Mouse (Mus musculus): ENCODE results near the gene Wdr83. TPM values are rescaled to one million over a fixed set of nuclear protein-coding genes. Genes with fewer than 3 reads are reported as not detected.
A peak's percentile ranks its signal among the peaks of the same experiment; 100 is the strongest.
"Not testable (repeated sequence)": the region's sequence is repeated elsewhere in the genome, so short reads cannot be mapped to it uniquely, and the experiment has no call there.

The Wdr83 gene
- polyA plus RNA-seq, 1 experiment from 2014 or later, result 54.8 TPM

DNA sequence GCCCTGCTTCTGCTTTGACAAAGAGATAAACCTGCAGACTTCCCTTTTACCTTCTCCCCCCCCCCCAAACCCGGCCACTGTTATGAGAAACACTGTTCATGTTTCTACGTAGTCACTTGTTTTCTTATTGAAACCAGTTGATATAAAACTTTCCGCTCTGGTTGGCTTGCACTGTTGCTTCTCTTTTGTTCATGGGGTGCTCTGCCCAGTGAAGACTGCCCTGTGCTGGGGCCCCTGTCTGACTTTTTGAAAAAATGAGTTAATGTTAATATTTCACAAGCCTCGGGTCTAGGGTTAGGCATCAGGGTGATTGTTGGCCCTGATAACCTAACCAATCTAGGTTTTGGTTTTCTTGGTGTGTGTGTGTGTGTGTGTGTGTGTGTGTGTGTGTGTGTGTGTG, 1.1 kb upstream of the Wdr83 start:
- not testable (repeated sequence) for H3K9ac ChIP-seq (replicated peaks; ENCODE audit: low read length); ATAC-seq (ENCODE audit: low FRiP score, low TSS enrichment); H3K9me3 ChIP-seq (ENCODE audit: low read length); H3K4me3 ChIP-seq (ENCODE audit: low read length); H3K27me3 ChIP-seq (ENCODE audit: insufficient read depth, low read length); H3K27ac ChIP-seq (ENCODE audit: low read length); H3K4me2 ChIP-seq (replicated peaks; ENCODE audit: low read depth, low read length)
- peaks cover 25% of the 10 kb centered on the region for H3K4me1 ChIP-seq (ENCODE audit: insufficient read depth, low read length)
- H3K36me3 ChIP-seq (ENCODE audit: insufficient read depth, low read length), result peaks cover 22% of the 10 kb centered on the region
- WGBS, result 88% methylated on average over 4 of the region's 4 CpGs

GRCm38 (mm10) chr8:85080532-85081215, 432 bp downstream of the Wdr83 start, which contains the start of gene Wdr83os:
TSS of gene Wdr83os (plus strand) at chr8:85080740.
- Histone ChIP-seq H3K9ac (replicated peaks; ENCODE audit: low read length) (peak within 1 kb of the TSS; percentile 77), H3K4me3 (ENCODE audit: low read length) (peak within 1 kb of the TSS; percentile 66), H3K27ac (ENCODE audit: low read length) (peak within 1 kb of the TSS; percentile 83), H3K9me3 (ENCODE audit: low read length) (no peaks in the 10 kb centered on the region), H3K36me3 (ENCODE audit: insufficient read depth, low read length) (peaks cover 23% of the 10 kb centered on the region), H3K27me3 (ENCODE audit: insufficient read depth, low read length) (no peaks in the 10 kb centered on the region), H3K4me2 (replicated peaks; ENCODE audit: low read depth, low read length) (peak within 1 kb of the TSS; percentile 88), H3K4me1 (ENCODE audit: insufficient read depth, low read length) (peaks cover 25% of the 10 kb centered on the region)
- ATAC-seq (ENCODE audit: low FRiP score, low TSS enrichment), result peak; percentile 23
- under 1% methylated on average over 30 of the region's 30 CpGs for WGBS

DNA sequence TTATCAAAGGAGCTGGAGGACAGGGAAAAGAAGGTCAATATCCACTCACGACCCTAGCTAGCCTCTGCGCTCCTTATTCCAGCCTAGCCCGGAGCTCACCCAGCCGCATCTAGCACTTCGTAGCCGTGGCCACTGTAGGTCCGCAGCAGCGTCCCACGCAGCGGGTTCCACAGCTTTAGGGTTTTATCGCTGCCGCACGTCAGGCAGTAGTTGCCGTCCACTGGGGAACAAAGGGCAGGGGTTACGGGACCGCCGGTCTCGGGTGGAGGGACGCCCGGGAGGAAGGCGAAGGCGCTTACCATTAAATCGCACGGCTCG, 933 bp downstream of the Wdr83 start:
- H3K9me3 ChIP-seq (ENCODE audit: low read length), result no peaks in the 10 kb centered on the region
- peaks cover 25% of the 10 kb centered on the region for H3K4me1 ChIP-seq (ENCODE audit: insufficient read depth, low read length)
- H3K27me3 ChIP-seq (ENCODE audit: insufficient read depth, low read length), result no peaks in the 10 kb centered on the region
- WGBS, result under 1% methylated on average over 25 of the region's 25 CpGs
- peak overlapping the region; percentile 88 for H3K4me2 ChIP-seq (replicated peaks; ENCODE audit: low read depth, low read length)
- H3K27ac ChIP-seq (ENCODE audit: low read length), result peak overlapping the region; percentile 83
- peak overlapping the region; percentile 66 for H3K4me3 ChIP-seq (ENCODE audit: low read length)
- no peak for ATAC-seq (ENCODE audit: low FRiP score, low TSS enrichment)
- peak overlapping the region; percentile 77 for H3K9ac ChIP-seq (replicated peaks; ENCODE audit: low read length)
- peaks cover 22% of the 10 kb centered on the region for H3K36me3 ChIP-seq (ENCODE audit: insufficient read depth, low read length)

DNA sequence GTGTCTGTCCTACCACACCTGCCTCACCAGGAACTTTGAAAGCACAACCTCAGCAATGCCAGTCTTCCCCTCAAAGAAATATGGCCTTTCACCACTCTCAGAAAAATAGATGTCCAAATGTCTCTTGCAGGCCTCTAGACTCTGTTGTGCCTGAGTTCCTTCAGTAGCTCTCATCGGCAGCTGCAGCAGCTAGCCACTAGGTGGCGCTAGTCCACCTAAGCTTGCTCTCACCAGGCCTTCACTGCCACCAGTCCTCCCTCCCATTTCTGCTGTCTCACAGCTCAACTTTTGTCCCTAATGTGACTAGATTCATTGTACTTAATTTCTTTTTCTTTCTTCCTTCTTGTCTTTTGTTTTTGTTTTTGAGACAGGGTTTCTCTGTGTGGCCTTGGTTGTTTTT, 4.1 kb downstream of the Wdr83 start:
- H3K27me3 ChIP-seq (ENCODE audit: insufficient read depth, low read length), result no peaks in the 10 kb centered on the region
- ATAC-seq (ENCODE audit: low FRiP score, low TSS enrichment), result no peak
- H3K4me3 ChIP-seq (ENCODE audit: low read length), result no peak overlapping the region
- H3K36me3 ChIP-seq (ENCODE audit: insufficient read depth, low read length), result peaks cover 39% of the 10 kb centered on the region
- H3K4me1 ChIP-seq (ENCODE audit: insufficient read depth, low read length), result peaks cover 16% of the 10 kb centered on the region
- no peak overlapping the region for H3K27ac ChIP-seq (ENCODE audit: low read length)
- H3K4me2 ChIP-seq (replicated peaks; ENCODE audit: low read depth, low read length), result no peak overlapping the region
- H3K9me3 ChIP-seq (ENCODE audit: low read length), result no peaks in the 10 kb centered on the region
- 0% methylated on average over 2 of the region's 2 CpGs for WGBS
- peak overlapping the region; percentile 14; the same call in 1 of the 2 replicates for H3K9ac ChIP-seq (replicated peaks; ENCODE audit: low read length)

DNA sequence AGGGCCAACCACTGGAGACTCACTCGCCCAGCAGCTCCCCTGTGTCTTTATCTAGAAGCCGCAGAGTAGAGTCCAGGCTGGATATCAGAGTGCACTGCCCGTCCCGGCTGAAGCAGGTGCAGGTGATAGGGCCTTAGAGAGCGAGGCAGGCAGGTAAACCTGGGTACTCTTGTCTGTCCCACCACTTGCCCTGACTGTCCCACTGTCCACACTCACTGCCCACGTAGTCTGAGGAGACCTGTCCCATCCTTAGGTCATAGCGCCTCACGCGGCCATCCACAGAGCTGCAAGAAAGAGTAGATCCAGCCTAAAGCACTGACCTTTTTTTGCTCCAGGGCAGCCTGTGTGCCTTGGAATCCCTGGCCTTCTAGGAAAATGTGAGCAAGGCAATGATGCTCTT, 5.1 kb downstream of the Wdr83 start:
- Histone ChIP-seq H3K27me3 (ENCODE audit: insufficient read depth, low read length) (no peaks in the 10 kb centered on the region), H3K9me3 (ENCODE audit: low read length) (no peaks in the 10 kb centered on the region), H3K36me3 (ENCODE audit: insufficient read depth, low read length) (peaks cover 39% of the 10 kb centered on the region), H3K27ac (ENCODE audit: low read length) (no peak overlapping the region), H3K4me3 (ENCODE audit: low read length) (no peak overlapping the region), H3K9ac (replicated peaks; ENCODE audit: low read length) (no peak overlapping the region), H3K4me1 (ENCODE audit: insufficient read depth, low read length) (peaks cover 10% of the 10 kb centered on the region), H3K4me2 (replicated peaks; ENCODE audit: low read depth, low read length) (no peak overlapping the region)
- WGBS, result 81% methylated on average over 9 of the region's 9 CpGs
- ATAC-seq (ENCODE audit: low FRiP score, low TSS enrichment), result no peak

DNA sequence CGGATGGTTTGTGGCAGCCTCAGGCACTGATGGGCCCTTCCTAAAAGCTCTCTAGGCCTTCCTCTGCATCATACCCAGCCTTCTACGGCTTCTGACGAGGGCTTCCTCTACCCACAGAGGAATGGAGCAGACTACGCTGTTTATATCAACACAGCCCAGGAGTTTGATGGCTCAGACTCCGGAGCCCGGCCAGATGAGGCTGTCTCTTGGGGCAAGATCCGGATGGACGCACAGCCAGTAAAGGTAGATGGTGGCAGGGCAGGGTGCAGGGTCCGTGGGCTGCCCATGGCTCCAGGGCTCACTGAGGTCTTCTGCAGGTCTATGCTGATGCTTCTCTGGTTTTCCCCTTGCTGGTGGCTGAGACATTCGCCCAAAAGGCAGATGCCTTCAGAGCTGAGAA, 6.5 kb downstream of the Wdr83 start:
- no peaks in the 10 kb centered on the region for H3K9me3 ChIP-seq (ENCODE audit: low read length)
- H3K36me3 ChIP-seq (ENCODE audit: insufficient read depth, low read length), result peaks cover 39% of the 10 kb centered on the region
- H3K4me1 ChIP-seq (ENCODE audit: insufficient read depth, low read length), result peaks cover 13% of the 10 kb centered on the region
- WGBS, result 85% methylated on average over 10 of the region's 10 CpGs
- H3K4me3 ChIP-seq (ENCODE audit: low read length), result no peak overlapping the region
- H3K27ac ChIP-seq (ENCODE audit: low read length), result no peak overlapping the region
- no peak overlapping the region for H3K9ac ChIP-seq (replicated peaks; ENCODE audit: low read length)
- ATAC-seq (ENCODE audit: low FRiP score, low TSS enrichment), result no peak
- H3K4me2 ChIP-seq (replicated peaks; ENCODE audit: low read depth, low read length), result no peak overlapping the region
- H3K27me3 ChIP-seq (ENCODE audit: insufficient read depth, low read length), result no peaks in the 10 kb centered on the region

DNA sequence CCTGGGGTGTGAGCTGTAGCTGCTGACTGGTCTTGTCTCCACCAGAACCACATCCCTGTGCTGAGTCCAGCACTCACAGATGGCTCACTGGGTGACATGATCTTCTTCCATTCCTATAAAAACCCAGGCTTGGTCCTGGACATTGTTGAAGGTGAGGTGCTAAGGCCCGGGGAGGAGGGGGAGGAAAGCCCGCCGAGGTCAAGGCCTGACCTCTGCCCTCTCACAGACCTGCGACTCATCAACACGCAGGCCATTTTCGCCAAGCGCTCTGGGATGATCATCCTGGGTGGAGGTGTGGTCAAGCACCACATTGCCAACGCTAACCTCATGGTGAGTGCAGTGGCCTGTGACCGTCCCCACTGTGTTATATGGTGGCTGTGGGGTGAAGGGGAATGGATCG, 6.9 kb downstream of the Wdr83 start:
- Histone ChIP-seq H3K4me3 (ENCODE audit: low read length) (no peak overlapping the region), H3K36me3 (ENCODE audit: insufficient read depth, low read length) (peaks cover 39% of the 10 kb centered on the region), H3K9me3 (ENCODE audit: low read length) (no peaks in the 10 kb centered on the region), H3K27ac (ENCODE audit: low read length) (no peak overlapping the region), H3K9ac (replicated peaks; ENCODE audit: low read length) (no peak overlapping the region), H3K4me2 (replicated peaks; ENCODE audit: low read depth, low read length) (no peak overlapping the region), H3K27me3 (ENCODE audit: insufficient read depth, low read length) (no peaks in the 10 kb centered on the region), H3K4me1 (ENCODE audit: insufficient read depth, low read length) (peaks cover 11% of the 10 kb centered on the region)
- WGBS, result 78% methylated on average over 10 of the region's 10 CpGs
- ATAC-seq (ENCODE audit: low FRiP score, low TSS enrichment), result no peak

DNA sequence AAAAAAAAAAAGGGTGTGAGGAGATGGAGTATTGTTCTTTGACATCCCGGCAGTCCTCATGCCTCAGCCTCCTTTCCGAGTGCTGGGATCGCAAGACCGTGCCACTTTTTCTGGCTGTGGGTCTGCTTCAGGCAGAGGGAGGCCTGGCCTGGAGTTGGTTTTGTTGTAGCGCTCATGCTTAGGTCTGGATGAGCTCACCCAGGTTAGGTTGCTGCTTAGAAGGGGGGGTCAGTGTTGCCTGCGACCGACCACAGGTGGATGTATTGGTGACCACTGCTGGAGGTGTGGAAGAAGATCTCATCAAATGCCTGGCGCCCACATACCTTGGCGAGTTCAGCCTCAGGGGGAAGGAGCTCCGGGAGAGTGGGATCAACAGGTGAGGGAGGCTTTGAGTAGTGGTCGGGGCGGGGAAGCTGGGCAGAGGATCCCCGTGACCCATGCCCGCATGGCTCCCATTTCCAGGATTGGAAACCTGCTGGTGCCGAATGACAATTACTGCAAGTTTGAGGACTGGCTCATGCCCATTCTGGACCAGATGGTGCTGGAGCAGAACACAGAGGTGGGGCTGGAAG, 8.0 kb downstream of the Wdr83 start:
- Histone ChIP-seq H3K4me3 (ENCODE audit: low read length) (no peak overlapping the region), H3K4me2 (replicated peaks; ENCODE audit: low read depth, low read length) (0 out of 2 replicates have a peak overlapping the region, but pooled peaks have one; percentile 78)
- 92% methylated on average over 15 of the region's 15 CpGs for WGBS

DNA sequence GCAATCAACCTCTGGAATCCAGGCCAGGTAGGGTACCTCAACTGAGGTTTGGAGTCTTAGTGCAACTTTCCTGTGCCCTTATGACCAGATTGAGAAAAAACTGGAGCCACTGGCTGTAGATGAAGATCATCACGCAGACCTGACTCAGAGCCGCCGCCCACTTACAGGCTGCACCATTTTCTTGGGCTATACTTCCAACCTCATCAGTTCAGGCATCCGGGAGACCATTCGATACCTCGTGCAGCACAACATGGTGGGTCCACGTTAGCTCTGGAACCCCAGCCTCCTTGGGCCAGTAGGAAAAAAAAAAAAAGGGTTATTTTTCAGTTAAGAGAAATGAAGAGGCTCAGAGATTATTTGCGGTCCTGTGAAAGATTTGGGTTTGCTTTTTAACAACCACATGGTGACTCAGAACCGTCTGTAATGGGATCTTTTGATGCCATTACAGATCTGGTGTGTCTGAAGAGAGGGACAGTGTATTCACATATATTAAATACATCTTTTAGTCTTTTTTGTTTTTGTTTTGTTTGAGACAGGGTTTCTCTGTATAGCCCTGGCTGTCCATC, 8.7 kb downstream of the Wdr83 start:
- 26% methylated on average over 9 of the region's 9 CpGs for WGBS
- no peak for ATAC-seq (ENCODE audit: low FRiP score, low TSS enrichment)
- H3K27ac ChIP-seq (ENCODE audit: low read length), result peak overlapping the region; percentile 98
- peak overlapping the region; percentile 91 for H3K9ac ChIP-seq (replicated peaks; ENCODE audit: low read length)
- peaks cover 34% of the 10 kb centered on the region for H3K36me3 ChIP-seq (ENCODE audit: insufficient read depth, low read length)
- peaks cover 11% of the 10 kb centered on the region for H3K4me1 ChIP-seq (ENCODE audit: insufficient read depth, low read length)
- no peaks in the 10 kb centered on the region for H3K27me3 ChIP-seq (ENCODE audit: insufficient read depth, low read length)
- no peaks in the 10 kb centered on the region for H3K9me3 ChIP-seq (ENCODE audit: low read length)
- H3K4me3 ChIP-seq (ENCODE audit: low read length), result peak overlapping the region; percentile 93
- peak overlapping the region; percentile 78 for H3K4me2 ChIP-seq (replicated peaks; ENCODE audit: low read depth, low read length)

More for the DNA sequence above, 8.0 kb downstream of the Wdr83 start:
- Histone ChIP-seq H3K4me1 (ENCODE audit: insufficient read depth, low read length) (peaks cover 11% of the 10 kb centered on the region), H3K9ac (replicated peaks; ENCODE audit: low read length) (no peak overlapping the region), H3K27me3 (ENCODE audit: insufficient read depth, low read length) (no peaks in the 10 kb centered on the region), H3K27ac (ENCODE audit: low read length) (no peak overlapping the region), H3K9me3 (ENCODE audit: low read length) (no peaks in the 10 kb centered on the region), H3K36me3 (ENCODE audit: insufficient read depth, low read length) (peaks cover 34% of the 10 kb centered on the region)
- no peak for ATAC-seq (ENCODE audit: low FRiP score, low TSS enrichment)

Data from kidney, embryonic 16.5 days (tissue).